Mouse (Mus musculus) MEL (cell line): ENCODE measurements around the gene Gm49378. TPM values are rescaled to one million over a fixed set of nuclear protein-coding genes. Genes with fewer than 3 reads are reported as not detected.

Experiments
- DNase-seq: peaks from one replicate; pipeline ENCODE4 v3.0.0; 2011; ENCODE audit warnings: low read depth, low spot score
- H3K27ac ChIP-seq: 2 replicates; pipeline ENCODE4 v1.5.1; 2012; ENCODE audit warnings: low read depth, mild to moderate bottlenecking, control low read depth, low read length, moderate library complexity; ENCODE audit not compliant: control insufficient read depth
- H3K27me3 ChIP-seq, 2 experiments: fragments of 150-350 bp in 1 of 2; sonication (generic) in 1 of 2; 2 replicates each; pipeline ENCODE4 v1.6.1; 2012; ENCODE audit warnings: low read length in 2 of 2, mild to moderate bottlenecking in 2 of 2, improper control_type of control experiment in 1 of 2, moderate library complexity in 1 of 2; ENCODE audit not compliant: insufficient read depth in 2 of 2, control insufficient read depth in 1 of 2
- H3K36me3 ChIP-seq, 2 experiments: 2 replicates each; pipeline ENCODE4 v1.6.1; 2012 to 2014; ENCODE audit warnings: low read length in 2 of 2, improper control_type of control experiment in 1 of 2, inconsistent platforms in 1 of 2, mild to moderate bottlenecking in 1 of 2; ENCODE audit not compliant: insufficient read depth in 2 of 2, control insufficient read depth in 1 of 2
- H3K4me1 ChIP-seq, 2 experiments: fragments of 150-350 bp in 1 of 2; sonication (generic) in 1 of 2; 2 replicates each; pipeline ENCODE4 v1.6.1; 2012; ENCODE audit warnings: low read length in 2 of 2, improper control_type of control experiment in 1 of 2, mild to moderate bottlenecking in 1 of 2; ENCODE audit not compliant: insufficient read depth in 2 of 2, control insufficient read depth in 1 of 2
- H3K4me3 ChIP-seq, 2 experiments: fragments of 150-350 bp in 1 of 2; sonication (generic) in 1 of 2; 2 replicates each; pipeline ENCODE4 v1.5.1; 2012; ENCODE audit warnings: low read depth in 2 of 2, low read length in 2 of 2, mild to moderate bottlenecking in 2 of 2, moderate library complexity in 2 of 2, control low read depth in 1 of 2, improper control_type of control experiment in 1 of 2; ENCODE audit not compliant: control insufficient read depth in 1 of 2, insufficient read depth in 1 of 2
- H3K79me2 ChIP-seq: 2 replicates; pipeline ENCODE4 v1.6.1; 2012; ENCODE audit warnings: mild to moderate bottlenecking, low read length, moderate library complexity; ENCODE audit not compliant: control insufficient read depth, poor library complexity, insufficient read depth
- H3K9ac ChIP-seq: 2 replicates; pipeline ENCODE4 v1.6.1; 2012; ENCODE audit warnings: low read depth, mild to moderate bottlenecking, control low read depth, low read length, moderate library complexity; ENCODE audit not compliant: control insufficient read depth, poor library complexity, severe bottlenecking
- H3K9me3 ChIP-seq: fragments of 150-350 bp; sonication (generic); replicated peaks from 2 replicates; pipeline ENCODE4 v1.6.1; 2012; ENCODE audit warnings: mild to moderate bottlenecking, low read length, improper control_type of control experiment, moderate library complexity; ENCODE audit not compliant: insufficient read depth
- CHD1 ChIP-seq: IDR thresholded peaks from 2 replicates; pipeline ENCODE4 v1.6.1; 2012; ENCODE audit warnings: low read depth, mild to moderate bottlenecking, inconsistent platforms, low read length, improper control_type of control experiment
- CTCF ChIP-seq, 3 experiments: IDR thresholded peaks in 2 of 3; conservative IDR thresholded peaks in 1 of 3; 2 replicates each; pipeline ENCODE4 v1.5.1; 2011 to 2012; ENCODE audit warnings: low read length in 3 of 3, low read depth in 2 of 3, mild to moderate bottlenecking in 2 of 3, improper control_type of control experiment in 1 of 3, inconsistent platforms in 1 of 3, mixed read lengths in 1 of 3, moderate library complexity in 1 of 3; ENCODE audit not compliant: control insufficient read depth in 1 of 3, insufficient read depth in 1 of 3, poor library complexity in 1 of 3, severe bottlenecking in 1 of 3
- ELF1 ChIP-seq: IDR thresholded peaks from 2 replicates; pipeline ENCODE4 v1.6.1; 2014; ENCODE audit warnings: low read depth, mild to moderate bottlenecking, inconsistent platforms, low read length, improper control_type of control experiment, moderate library complexity
- ETS1 ChIP-seq: IDR thresholded peaks from 2 replicates; pipeline ENCODE4 v1.6.1; 2012; ENCODE audit warnings: low read depth, mild to moderate bottlenecking, inconsistent platforms, low read length, improper control_type of control experiment, moderate library complexity
- HCFC1 ChIP-seq: IDR thresholded peaks from 2 replicates; pipeline ENCODE4 v1.6.1; 2012; ENCODE audit warnings: low read depth, mild to moderate bottlenecking, inconsistent platforms, low read length, improper control_type of control experiment, moderate library complexity
- KAT2A ChIP-seq: conservative IDR thresholded peaks from 2 replicates; pipeline ENCODE4 v1.6.1; 2012; ENCODE audit warnings: low read depth, low read length, improper control_type of control experiment, inconsistent platforms
- MEF2A ChIP-seq: IDR thresholded peaks from 2 replicates; pipeline ENCODE4 v1.6.1; 2014; ENCODE audit warnings: low read depth, mild to moderate bottlenecking, inconsistent platforms, low read length, improper control_type of control experiment; ENCODE audit not compliant: poor library complexity, insufficient replicate concordance, severe bottlenecking; ENCODE audit errors: extremely low read depth
- NELFE ChIP-seq: IDR thresholded peaks from 2 replicates; pipeline ENCODE4 v1.6.1; 2011; ENCODE audit warnings: low read depth, low read length, improper control_type of control experiment
- POLR2A ChIP-seq, 2 experiments: IDR thresholded peaks; 2 replicates each; pipeline ENCODE4 v1.6.1; 2011 to 2012; ENCODE audit warnings: low read length in 2 of 2, mild to moderate bottlenecking in 2 of 2, control low read depth in 1 of 2, improper control_type of control experiment in 1 of 2, low read depth in 1 of 2, moderate library complexity in 1 of 2; ENCODE audit not compliant: control insufficient read depth in 1 of 2, insufficient read depth in 1 of 2, poor library complexity in 1 of 2
- RAD21 ChIP-seq: IDR thresholded peaks from 2 replicates; pipeline ENCODE4 v1.6.1; 2011; ENCODE audit warnings: mild to moderate bottlenecking, low read depth, low read length, improper control_type of control experiment
- SIN3A ChIP-seq: IDR thresholded peaks from 2 replicates; pipeline ENCODE4 v1.6.1; 2012; ENCODE audit warnings: low read length, improper control_type of control experiment, inconsistent platforms
- TBP ChIP-seq: IDR thresholded peaks from 2 replicates; pipeline ENCODE4 v1.8.0; 2011; ENCODE audit warnings: low read depth, low read length, improper control_type of control experiment
- TCF12 ChIP-seq: IDR thresholded peaks from 2 replicates; pipeline ENCODE4 v1.6.1; 2014; ENCODE audit warnings: low read depth, mild to moderate bottlenecking, inconsistent platforms, low read length, improper control_type of control experiment, moderate library complexity
- UBTF ChIP-seq: IDR thresholded peaks from 2 replicates; pipeline ENCODE4 v1.6.1; 2012; ENCODE audit warnings: low read depth, mild to moderate bottlenecking, inconsistent platforms, low read length, improper control_type of control experiment, moderate library complexity, borderline replicate concordance; ENCODE audit not compliant: insufficient read depth
- ZC3H11A ChIP-seq: IDR thresholded peaks from 2 replicates; pipeline ENCODE4 v1.6.1; 2012; ENCODE audit warnings: low read depth, mild to moderate bottlenecking, inconsistent platforms, low read length, improper control_type of control experiment
- ZKSCAN1 ChIP-seq: IDR thresholded peaks from 2 replicates; pipeline ENCODE4 v1.6.1; 2012; ENCODE audit warnings: low read depth, mild to moderate bottlenecking, inconsistent platforms, low read length, improper control_type of control experiment, moderate library complexity
- polyA plus RNA-seq, 2 experiments: library from polyadenylated mRNA; stranded (reverse) in 1 of 2; unstranded in 1 of 2; fragments of >175 nt in 1 of 2; fragments of >200 nt in 1 of 2; gene quantifications; 2 replicates each; pipeline versions ENCODE4 v1.2.1 to v1.2.4; 2012; ENCODE audit warnings: low replicate concordance in 2 of 2, low read depth in 1 of 2; ENCODE audit not compliant: insufficient read length in 2 of 2, insufficient read depth in 1 of 2, missing spikeins in 1 of 2
- total RNA-seq: library from RNA; depleted of rRNA; stranded (reverse); fragments of 300-350 nt; gene quantifications from 2 replicates; pipeline ENCODE4 v1.2.3, GENCODE M21; 2012

Gm49378 gene
- total and polyA plus RNA-seq, 3 experiments: 4.6 TPM; not detected in 2

DNA sequence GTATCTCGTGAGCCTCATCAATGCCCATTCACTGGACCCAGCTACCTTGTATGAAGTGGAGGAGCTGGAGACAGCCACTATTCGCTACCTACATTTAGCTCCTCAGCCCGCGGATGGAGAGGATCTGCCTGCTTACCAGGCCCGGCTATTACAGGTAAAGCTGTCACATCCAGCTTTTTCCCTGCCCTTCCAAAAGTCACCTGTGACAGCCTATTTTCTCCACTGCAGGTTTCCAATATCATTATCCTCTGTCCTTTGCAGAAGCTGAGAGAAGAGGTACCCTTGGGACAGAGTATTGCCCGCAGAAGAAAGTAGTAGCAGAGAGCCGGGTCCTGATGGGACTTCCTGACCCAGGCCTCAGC lies 34.4 kb downstream of the Gm49378 start, which contains the start of gene Irf9:
Gene Irf9, plus strand, starts transcription at position 301 of the 362 bp plus-strand sequence.
- peaks cover 0 to 12% of the 10 kb centered on the region in 2 experiments; a peak in 3 of 4 replicates for H3K36me3 ChIP-seq
- no peaks in the 10 kb centered on the region for H3K79me2 ChIP-seq
- H3K9ac ChIP-seq: peak within 1 kb of the TSS; percentile 65
- no peak for TF ChIP-seq MEF2A
- TF ChIP-seq POLR2A (IDR thresholded peaks at IDR 0.05; ENCODE audit: control insufficient read depth in 1 of 2, insufficient read depth in 1 of 2, low read depth in 1 of 2, low read length in 2 of 2, poor library complexity in 1 of 2): no peak
- no peak for TF ChIP-seq CHD1
- no peaks in the 10 kb centered on the region for H3K9me3 ChIP-seq
- H3K4me1 ChIP-seq: peaks cover 3 to 7% of the 10 kb centered on the region in 2 experiments; a peak in 2 of 4 replicates
- DNase-seq: no peak
- H3K27me3 ChIP-seq: no peaks in the 10 kb centered on the region
- H3K4me3 ChIP-seq: peak within 1 kb of the TSS; percentile 54 to 84
- H3K27ac ChIP-seq: peak within 1 kb of the TSS; percentile 73

DNA sequence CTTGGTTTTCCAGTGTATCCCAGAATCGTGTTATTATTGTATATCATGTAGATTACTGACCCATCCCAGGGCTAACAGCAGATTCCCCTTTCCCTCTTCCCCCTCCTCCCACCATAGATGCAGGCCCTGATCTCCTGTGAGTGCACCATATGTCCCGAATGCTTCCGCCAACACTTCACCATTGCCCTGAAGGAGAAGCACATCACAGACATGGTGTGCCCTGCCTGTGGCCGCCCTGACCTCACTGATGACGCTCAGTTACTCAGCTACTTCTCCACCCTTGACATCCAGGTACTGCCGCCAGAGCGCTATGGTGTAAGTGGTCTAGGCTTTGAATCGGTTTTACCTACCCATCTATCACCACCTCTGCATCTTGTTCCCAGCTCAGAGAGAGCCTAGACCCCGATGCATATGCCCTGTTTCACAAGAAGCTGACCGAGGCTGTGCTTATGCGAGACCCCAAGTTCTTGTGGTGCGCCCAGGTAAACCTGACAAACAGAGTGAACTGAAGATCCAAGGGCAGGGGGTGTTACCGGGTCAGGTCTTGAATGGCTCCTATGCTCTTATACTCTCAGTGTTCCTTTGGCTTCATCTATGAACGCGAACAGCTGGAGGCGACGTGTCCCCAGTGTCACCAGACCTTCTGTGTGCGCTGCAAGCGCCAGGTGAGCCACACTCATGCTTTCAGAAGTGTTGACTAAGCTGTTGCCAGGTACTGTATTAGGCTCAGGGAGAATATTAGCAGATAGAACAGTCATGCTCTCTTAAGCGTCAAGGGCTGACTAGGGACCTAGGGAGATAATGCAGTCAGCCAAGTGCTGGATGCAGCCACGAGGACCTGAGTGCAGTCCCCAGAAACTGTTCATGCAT lies 38.9 kb downstream of the Gm49378 start:
- H3K27ac ChIP-seq: no peak overlapping the region
- H3K27me3 ChIP-seq: no peaks in the 10 kb centered on the region
- no peaks in the 10 kb centered on the region for H3K9me3 ChIP-seq
- H3K4me3 ChIP-seq: no peak overlapping the region
- no peak overlapping the region for H3K9ac ChIP-seq
- TF ChIP-seq CHD1: no peak
- TF ChIP-seq ZC3H11A: no peak
- TF ChIP-seq ETS1: no peak
- TF ChIP-seq MEF2A: no peak
- no peak for TF ChIP-seq KAT2A
- TF ChIP-seq RAD21: no peak
- TF ChIP-seq TBP: no peak
- TF ChIP-seq CTCF (IDR thresholded peaks at IDR 0.05 in 2 of 3, conservative IDR thresholded peaks at IDR 0.05 in 1 of 3; ENCODE audit: control insufficient read depth in 1 of 3, insufficient read depth in 1 of 3, low read depth in 2 of 3, low read length in 3 of 3, poor library complexity in 1 of 3, severe bottlenecking in 1 of 3): no peak
- no peak for TF ChIP-seq HCFC1
- no peak for TF ChIP-seq TCF12
- no peak for TF ChIP-seq ELF1
- no peak for TF ChIP-seq NELFE
- TF ChIP-seq UBTF: no peak
- TF ChIP-seq ZKSCAN1: no peak
- no peak for TF ChIP-seq SIN3A
- no peak for DNase-seq
- H3K79me2 ChIP-seq: peaks cover 1% of the 10 kb centered on the region
- peaks cover 0 to 4% of the 10 kb centered on the region in 2 experiments; a peak in 1 of 4 replicates for H3K4me1 ChIP-seq
- peaks cover 3 to 5% of the 10 kb centered on the region in 2 experiments; a peak in 3 of 4 replicates for H3K36me3 ChIP-seq
